Mouse (Mus musculus) lung, adult 18-20 months (tissue): ENCODE results near the gene Pde8b.
A peak's percentile ranks its signal among the peaks of the same experiment; 100 is the strongest.

ENCODE experiments used
- DNase-seq, 2 experiments: peaks; one replicate each; pipeline ENCODE4 v3.0.0; 2022; ENCODE audit warnings: mixed read lengths in 2 of 2

Pde8b gene

GRCm38 (mm10) chr13:95077688-95078087, 172.4 kb downstream of the Pde8b start:
- no peak for DNase-seq

DNA sequence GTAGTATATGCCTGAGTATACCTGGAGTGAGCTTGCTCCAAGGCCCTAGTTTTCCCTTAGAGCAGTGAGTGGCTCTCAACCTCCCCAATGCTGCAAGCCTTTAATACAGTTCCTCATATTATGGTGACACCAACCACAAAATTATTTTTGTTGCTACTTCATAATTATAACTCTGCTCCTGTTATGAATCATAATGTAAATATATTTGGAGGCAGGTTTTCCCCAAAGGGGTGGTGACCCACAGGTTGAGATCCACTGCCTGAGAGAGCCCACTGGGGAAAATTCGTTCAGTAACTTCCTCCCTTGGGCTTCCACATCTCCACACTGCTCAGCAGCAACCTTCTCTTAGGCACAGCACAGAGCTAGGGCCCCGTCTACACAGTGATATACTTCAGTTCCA, 174.0 kb downstream of the Pde8b start:
- DNase-seq = no peak

DNA sequence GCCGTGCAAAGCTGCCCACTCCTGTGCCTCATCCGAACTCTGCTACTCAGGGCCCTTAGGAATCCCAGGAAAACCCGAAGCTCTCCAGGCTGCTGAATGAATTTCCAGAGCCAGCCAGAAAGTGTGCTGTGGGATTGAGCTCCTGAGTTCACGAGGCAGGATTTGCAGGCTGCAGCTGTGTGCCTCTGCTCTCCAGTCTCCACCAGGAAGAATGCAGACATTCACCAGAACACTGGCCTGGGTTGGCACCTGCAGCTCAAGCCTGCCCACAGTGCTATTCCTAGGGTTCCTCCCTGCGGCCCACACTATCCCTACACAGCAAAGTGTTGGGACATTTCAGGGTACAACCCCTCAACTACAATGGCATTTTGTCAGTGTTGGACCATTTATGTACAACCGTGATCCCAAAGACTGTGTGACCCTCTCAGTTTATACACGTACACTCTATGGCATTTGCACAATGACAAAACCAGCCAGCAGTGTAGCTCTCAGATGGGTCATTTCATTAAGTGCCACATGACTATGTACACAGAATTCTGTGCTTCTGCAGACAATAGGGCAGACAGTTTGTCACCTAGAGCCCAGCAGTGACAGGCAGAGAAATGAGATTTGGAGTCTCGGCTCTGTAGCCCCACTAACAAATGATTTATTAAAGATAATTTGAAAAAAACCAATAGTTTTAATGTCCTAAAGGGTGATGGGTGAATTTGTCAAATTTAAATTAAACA, 176.5 kb downstream of the Pde8b start:
- no peak for DNase-seq

DNA sequence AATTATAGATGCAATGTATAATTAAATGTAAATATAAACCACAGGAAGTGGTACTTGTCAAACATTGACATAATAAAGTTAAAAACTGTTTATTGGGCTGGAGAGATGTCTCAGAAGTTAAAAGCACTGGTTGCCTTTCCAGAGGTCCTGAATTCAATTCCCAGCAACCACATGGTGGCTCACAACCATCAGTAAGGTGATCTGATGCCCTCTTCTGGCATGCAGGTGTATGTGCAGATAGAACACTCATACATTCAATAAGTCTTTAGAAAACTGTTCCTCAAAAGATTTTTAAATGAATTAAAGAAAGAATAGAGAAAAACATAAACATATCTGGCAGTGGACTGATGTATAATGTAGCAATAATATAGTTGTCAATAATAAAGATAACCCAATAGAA, 179.9 kb downstream of the Pde8b start:
- DNase-seq = no peak

DNA sequence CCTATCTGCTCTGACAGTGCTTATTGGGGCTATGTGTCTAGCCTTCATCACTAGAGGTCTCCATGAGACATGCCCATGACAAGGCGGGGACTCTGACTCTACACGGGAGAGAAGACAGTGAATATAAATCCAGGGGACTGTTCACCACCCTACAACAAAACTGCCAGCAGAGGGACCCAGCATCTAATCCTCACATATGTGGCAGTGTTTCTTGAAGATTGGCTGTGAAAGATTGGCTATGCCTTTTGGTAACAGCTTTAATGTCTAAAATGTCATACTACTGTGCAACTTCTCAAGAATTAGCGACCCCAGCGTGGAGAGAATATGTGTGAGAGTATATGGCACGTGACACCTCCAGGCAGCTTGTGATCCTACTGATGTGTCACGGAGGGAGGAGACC, 182.3 kb downstream of the Pde8b start:
- peak in 1 of 2 experiments; percentile 5 for DNase-seq

- DNase-seq = no peak
Observed at GRCm38 (mm10) chr13:95063390-95064017, 186.6 kb downstream of the Pde8b start.

- no peak for DNase-seq
Observed at GRCm38 (mm10) chr13:95058885-95059284, 191.3 kb downstream of the Pde8b start.

DNA sequence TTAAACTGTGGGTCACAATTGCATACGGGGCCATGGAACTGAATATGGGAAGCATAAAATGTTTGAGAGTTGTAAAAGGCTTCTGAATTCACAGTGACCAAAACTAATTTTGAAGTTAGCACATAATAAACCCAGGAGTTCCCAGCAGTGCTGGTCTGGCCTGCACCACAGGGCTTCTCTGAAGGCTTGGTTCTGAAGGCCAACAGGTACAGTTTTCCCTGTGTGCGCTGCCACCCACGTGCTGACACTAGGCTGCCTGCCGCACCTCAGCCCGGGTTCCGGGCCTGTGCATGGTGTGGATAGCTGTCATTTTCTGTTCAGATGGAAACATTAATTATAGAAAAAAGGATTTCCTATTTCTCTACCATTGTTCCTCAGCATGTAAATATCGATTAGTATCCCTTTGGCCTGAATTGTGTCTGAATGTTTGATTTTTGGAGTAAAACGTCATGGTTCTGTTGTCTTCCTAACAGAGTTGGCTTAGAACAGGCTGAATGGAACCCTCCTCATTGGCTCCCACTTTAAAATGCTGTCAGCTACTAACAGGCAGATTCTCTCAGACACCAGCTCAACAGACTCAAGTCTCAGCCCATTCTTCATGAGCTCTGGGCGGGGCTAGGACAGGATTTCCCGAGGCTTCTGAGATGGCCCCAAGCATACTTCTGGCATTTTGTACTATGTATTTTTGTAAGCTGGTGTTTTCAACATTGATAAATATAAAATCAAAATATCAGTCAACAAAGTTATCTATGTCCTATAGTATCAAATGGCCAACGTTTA, 193.4 kb downstream of the Pde8b start:
- peak in 1 of 2 experiments; percentile 18 for DNase-seq

- no peak for DNase-seq
Observed at GRCm38 (mm10) chr13:95055742-95056388, 194.3 kb downstream of the Pde8b start.

GRCm38 (mm10) chr13:95052421-95052820, 197.7 kb downstream of the Pde8b start:
- DNase-seq = no peak

- DNase-seq = no peak
Observed at GRCm38 (mm10) chr13:95050398-95050797, 199.7 kb downstream of the Pde8b start.

DNA sequence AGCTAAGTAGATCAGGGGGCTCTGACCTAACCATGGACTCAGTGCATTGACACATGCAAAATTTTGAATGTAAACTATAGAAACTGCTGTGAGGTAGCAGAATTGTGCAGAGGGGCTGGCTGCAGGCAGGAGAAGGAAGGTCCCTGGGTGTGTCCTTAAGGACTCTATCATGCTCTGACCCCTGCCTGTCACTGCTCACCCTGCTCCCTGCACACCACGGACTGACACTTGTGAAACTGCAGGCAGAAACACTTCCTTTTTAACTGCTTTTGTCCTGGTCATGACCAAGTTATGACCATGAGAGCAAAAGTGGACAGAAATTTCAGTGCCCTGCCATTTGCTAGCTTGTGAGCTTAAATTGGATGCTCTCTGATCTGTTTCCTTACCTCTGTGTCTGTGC, 206.0 kb downstream of the Pde8b start:
- no peak for DNase-seq

DNA sequence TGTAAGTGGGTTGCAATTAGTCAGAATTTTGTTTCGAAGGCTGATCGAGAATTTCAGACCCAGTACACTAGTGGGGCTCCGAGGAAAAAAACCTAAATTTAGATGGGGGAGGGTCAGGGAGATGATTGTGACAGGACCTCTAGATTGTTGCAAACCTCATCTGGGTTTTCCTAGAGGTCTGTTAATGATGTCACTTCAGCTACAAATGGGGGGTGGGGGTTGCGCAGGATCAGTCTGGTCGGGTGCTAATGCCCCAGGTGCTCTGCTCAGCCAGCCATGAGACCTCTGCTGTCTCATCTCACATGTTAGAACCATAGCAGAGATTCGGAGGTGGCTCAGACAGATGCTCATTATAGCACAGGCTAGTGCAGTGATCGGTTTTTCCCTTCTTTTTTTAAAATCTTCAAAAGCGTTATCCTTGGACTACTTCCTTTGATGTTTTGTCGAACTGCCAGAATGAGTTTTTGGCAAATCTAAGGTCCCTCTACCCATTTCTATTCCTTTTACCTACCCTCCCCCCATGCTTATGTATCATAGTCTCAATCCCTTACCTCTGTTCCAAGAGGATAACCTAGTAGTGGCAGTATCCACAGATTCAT, 209.9 kb downstream of the Pde8b start:
- DNase-seq = no peak

GRCm38 (mm10) chr13:95038200-95038599, 211.9 kb downstream of the Pde8b start:
- DNase-seq = no peak

DNA sequence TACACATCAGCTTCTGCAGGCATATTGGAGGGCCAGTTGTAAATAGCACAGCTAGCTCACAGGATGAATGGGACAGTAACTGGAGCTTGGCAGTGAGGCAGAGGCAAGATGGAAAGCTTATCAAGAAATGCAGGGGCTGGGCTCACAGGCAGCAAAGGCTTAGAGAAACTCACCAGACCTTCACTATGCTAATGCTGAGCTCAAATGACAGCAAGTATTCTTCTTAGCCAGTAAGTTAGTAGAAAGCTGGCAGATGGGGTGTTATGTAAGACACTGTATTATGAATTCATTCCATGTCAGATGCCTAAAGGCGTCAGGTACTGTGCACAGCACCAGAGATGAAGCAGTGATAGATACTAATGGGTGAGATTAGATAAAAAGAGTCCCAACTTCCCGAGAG, 215.4 kb downstream of the Pde8b start:
- no peak for DNase-seq

- DNase-seq = no peak
Observed at GRCm38 (mm10) chr13:95034094-95034493, 216.0 kb downstream of the Pde8b start.

- no peak for DNase-seq
Observed at GRCm38 (mm10) chr13:95032973-95033372, 217.2 kb downstream of the Pde8b start.

- DNase-seq = no peak
Observed at GRCm38 (mm10) chr13:95032127-95032831, 217.9 kb downstream of the Pde8b start.

DNA sequence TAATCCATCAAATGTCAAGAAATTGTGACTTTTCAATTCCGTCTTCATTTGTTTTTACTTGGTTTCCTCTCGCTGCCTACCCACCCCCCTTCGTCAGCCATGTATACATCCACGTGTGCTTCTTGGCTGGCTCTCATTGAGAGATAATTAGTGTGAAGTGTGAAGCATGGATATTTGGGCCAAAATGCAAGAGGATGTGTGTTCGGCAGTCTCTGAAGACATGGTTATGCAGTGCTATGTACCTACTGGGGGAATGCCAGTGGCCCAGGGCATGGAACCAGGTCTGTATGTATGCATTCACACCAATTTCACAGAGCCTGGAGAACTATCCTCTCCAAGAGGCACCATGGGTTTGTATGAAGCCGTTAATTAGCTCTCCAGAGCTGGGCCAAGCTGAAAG, 219.3 kb downstream of the Pde8b start:
- DNase-seq = no peak

GRCm38 (mm10) chr13:95020216-95020615, 229.9 kb downstream of the Pde8b start:
- no peak for DNase-seq

- DNase-seq = no peak
Observed at GRCm38 (mm10) chr13:95019345-95019744, 230.8 kb downstream of the Pde8b start.

DNA sequence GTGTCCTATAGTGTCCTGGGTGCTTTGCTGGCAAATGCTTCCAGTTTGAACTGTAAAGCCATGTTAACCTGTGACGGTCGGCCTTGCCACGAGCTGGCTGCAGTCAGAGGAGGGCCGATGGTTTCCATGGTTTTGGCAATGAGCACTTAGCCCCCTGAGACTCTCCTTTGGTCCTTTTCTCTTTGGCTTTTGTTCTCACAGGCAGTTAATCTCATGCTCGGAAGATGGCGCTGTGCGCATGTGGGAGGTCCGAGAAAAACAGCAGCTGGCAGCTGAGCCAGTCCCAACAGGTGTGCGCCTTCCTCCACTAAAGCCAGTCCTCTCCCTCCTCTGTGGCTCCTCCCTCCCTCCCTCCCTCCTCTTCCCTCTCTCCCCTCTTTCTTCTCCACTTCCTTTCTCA, 232.2 kb downstream of the Pde8b start:
- peak; percentile 45 to 56 for DNase-seq
